Mouse (Mus musculus) liver, adult 2 months (tissue): ENCODE results near the gene Zmynd8.

Experiments used
- CTCF ChIP-seq: fragments of 200-500 bp; IDR thresholded peaks from 2 replicates; pipeline ENCODE4 v1.5.1; 2011; ENCODE audit warnings: low read depth, low read length, control low read depth
- POLR2A ChIP-seq: fragments of 200-500 bp; IDR thresholded peaks from 2 replicates; pipeline ENCODE4 v1.6.1; 2011; ENCODE audit warnings: low read length, control low read depth; ENCODE audit not compliant: insufficient read depth; ENCODE audit errors: extremely low read depth

GRCm38 (mm10) chr2:165842241-165842640 is 56.6 kb downstream of the Zmynd8 start:
- TF ChIP-seq POLR2A, result no peak
- TF ChIP-seq CTCF, result no peak
